18 mouse cellular contexts compared by ENCODE assay signal in the genomic region with DNA sequence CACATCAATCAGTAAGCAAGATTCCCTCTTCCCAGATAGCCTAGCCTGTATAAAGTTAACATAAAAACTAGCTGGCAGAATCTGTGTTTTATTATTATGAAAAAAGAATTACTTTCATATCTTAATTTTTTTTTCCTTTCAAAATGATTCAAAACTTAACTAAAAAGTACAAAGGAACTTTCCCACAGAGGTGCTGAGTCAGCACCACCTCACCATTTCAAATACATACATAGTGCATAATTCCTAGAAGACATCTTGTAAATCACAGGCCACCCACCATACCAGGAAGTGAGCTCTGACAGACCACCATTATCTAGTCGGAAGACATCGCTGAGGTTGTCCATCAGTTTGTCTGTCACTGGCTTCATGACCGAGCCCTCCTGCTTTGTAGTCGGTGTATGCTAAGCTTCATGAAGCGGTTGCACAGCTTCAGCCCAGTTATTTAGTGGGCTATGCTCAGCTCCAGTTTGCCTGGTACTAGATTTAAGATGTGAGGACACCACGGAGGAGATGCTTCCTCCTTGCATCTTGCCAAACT.
"Had no signal": no experiment of that assay in that cellular context is flagged by ENCODE, and none has a peak within 500 bp of the region (broad histone marks: within the 10 kb centered on the region; RNA-seq: fewer than 3 reads in every experiment).

No protein-coding gene starts in this region.

- H3K4me3 ChIP-seq: limb, embryonic 15.5 days; liver, embryonic 12.5 days; midbrain, embryonic 10.5 days; myocyte; neural tube, embryonic 15.5 days had no signal

- H3K9ac ChIP-seq: limb, embryonic 15.5 days; liver, embryonic 12.5 days; lung, embryonic 14.5 days; neural tube, embryonic 15.5 days had no signal

- DNase-seq: kidney, adult 9 months; kidney, postnatal 36 days; layer of hippocampus, adult 9-11 months; layer of hippocampus, postnatal 36 days; left cerebral cortex, postnatal 4 days; lung, embryonic 14.5 days; lung, postnatal 10 days; lung, postnatal 4 days; midbrain, embryonic 14.5 days; thymus, adult 2 months; thymus, postnatal 25 days had no signal

- H3K27ac ChIP-seq: kidney, postnatal 0 days; limb, embryonic 15.5 days; liver, embryonic 12.5 days; midbrain, embryonic 10.5 days; neural tube, embryonic 15.5 days; stomach, postnatal 0 days had no signal

- H3K4me1 ChIP-seq: limb, embryonic 15.5 days; midbrain, embryonic 10.5 days; neural tube, embryonic 15.5 days had no signal

- H3K9me3 ChIP-seq: limb, embryonic 15.5 days; liver, embryonic 12.5 days; midbrain, embryonic 10.5 days; neural tube, embryonic 15.5 days had no signal

- ATAC-seq: liver, embryonic 12.5 days had no signal
